Mouse (Mus musculus) limb, embryonic 15.5 days (tissue): Measurements from ENCODE around the gene Cyp2c29. TPM values are rescaled to one million over a fixed set of nuclear protein-coding genes. Genes with fewer than 3 reads are reported as not detected.
"Not testable (repeated sequence)": the region's sequence is repeated elsewhere in the genome, so short reads cannot be mapped to it uniquely, and the experiment has no call there.

Source experiments
- ATAC-seq: fragments of 200-750 bp; cut with Nextera tagmentation; 2 replicates; pipeline ENCODE4 v1.8.0; 2017; ENCODE audit warnings: low read depth, moderate TSS enrichment; ENCODE audit not compliant: insufficient number of reproducible peaks, low FRiP score, low TSS enrichment
- H3K27ac ChIP-seq: fragments of 300-500 bp; sonication (generic); 2 replicates; pipeline ENCODE4 v1.5.1; 2015; ENCODE audit warnings: moderate library complexity, mild to moderate bottlenecking, inconsistent platforms
- H3K27me3 ChIP-seq: fragments of 300-500 bp; sonication (generic); 2 replicates; pipeline ENCODE4 v1.6.1; 2015; ENCODE audit warnings: inconsistent platforms
- H3K36me3 ChIP-seq: fragments of 300-500 bp; sonication (generic); 2 replicates; pipeline ENCODE4 v1.6.1; 2015; ENCODE audit warnings: inconsistent platforms
- H3K4me1 ChIP-seq: fragments of 300-500 bp; sonication (generic); 2 replicates; pipeline ENCODE4 v1.6.1; 2015; ENCODE audit warnings: inconsistent platforms
- H3K4me2 ChIP-seq: fragments of 300-500 bp; sonication (generic); 2 replicates; pipeline ENCODE4 v1.6.1; 2015; ENCODE audit warnings: mild to moderate bottlenecking, inconsistent platforms
- H3K4me3 ChIP-seq: fragments of 300-500 bp; sonication (generic); 2 replicates; pipeline ENCODE4 v1.5.1; 2015; ENCODE audit warnings: mild to moderate bottlenecking, inconsistent platforms
- H3K9ac ChIP-seq: fragments of 300-500 bp; sonication (generic); 2 replicates; pipeline ENCODE4 v1.6.1; 2015; ENCODE audit warnings: inconsistent platforms
- H3K9me3 ChIP-seq: fragments of 300-500 bp; sonication (generic); 2 replicates; pipeline ENCODE4 v1.6.1; 2016; ENCODE audit warnings: inconsistent platforms
- WGBS: fragments of 180-500 bp; shearing (Covaris S2); methylation state at CpG from one replicate; pipeline ENCODE4 v1.1.7; 2015; 5-methylcytosine and 5-hydroxymethylcytosine counted together
- polyA plus RNA-seq: library from polyadenylated mRNA; unstranded; fragments of >200 nt; fragmentation: Nextera tagmentation; extraction: Ambion mirVana; gene quantifications from 2 replicates; pipeline ENCODE4 v1.2.1, GENCODE M21; 2015

The Cyp2c29 gene
- polyA plus RNA-seq = not detected in 2 replicates

GRCm38 (mm10) chr19:39269105-39269504, at the start of gene Cyp2c29:
Gene Cyp2c29, plus strand, starts transcription at chr19:39269405.
- H3K27ac ChIP-seq, H3K36me3 ChIP-seq, H3K27me3 ChIP-seq, ATAC-seq, H3K9me3 ChIP-seq, H3K4me3 ChIP-seq, H3K4me1 ChIP-seq, H3K4me2 ChIP-seq, H3K9ac ChIP-seq: not testable (repeated sequence)
- no CpG with 5 or more reads among the region's 1 CpGs for WGBS

GRCm38 (mm10) chr19:39267036-39267435, 2.2 kb upstream of the Cyp2c29 start:
- ATAC-seq, H3K4me1 ChIP-seq, H3K9ac ChIP-seq, H3K9me3 ChIP-seq, H3K27me3 ChIP-seq, H3K4me3 ChIP-seq, H3K36me3 ChIP-seq, H3K4me2 ChIP-seq, H3K27ac ChIP-seq: not testable (repeated sequence)
- WGBS = 68% methylated on average over 2 of the region's 2 CpGs

- no peaks in the 10 kb centered on the region; the same call in 1 of the 2 replicates for H3K9me3 ChIP-seq
- no peaks in the 10 kb centered on the region for H3K27me3 ChIP-seq
- no peak overlapping the region for H3K27ac ChIP-seq
- no peak overlapping the region for H3K4me2 ChIP-seq
- H3K4me1 ChIP-seq = no peaks in the 10 kb centered on the region
- H3K9ac ChIP-seq = no peak overlapping the region
- no peak for ATAC-seq
- H3K36me3 ChIP-seq = no peaks in the 10 kb centered on the region
- H3K4me3 ChIP-seq = no peak overlapping the region
Observed at GRCm38 (mm10) chr19:39282801-39283200, 13.6 kb downstream of the Cyp2c29 start.

GRCm38 (mm10) chr19:39285637-39286036, 16.4 kb downstream of the Cyp2c29 start:
- H3K4me3 ChIP-seq = no peak overlapping the region
- H3K27ac ChIP-seq = no peak overlapping the region
- H3K9me3 ChIP-seq = no peaks in the 10 kb centered on the region; the same call in 1 of the 2 replicates
- no peak for ATAC-seq
- no peaks in the 10 kb centered on the region for H3K4me1 ChIP-seq
- no peak overlapping the region for H3K9ac ChIP-seq
- no peaks in the 10 kb centered on the region for H3K27me3 ChIP-seq
- H3K4me2 ChIP-seq = no peak overlapping the region
- no peaks in the 10 kb centered on the region for H3K36me3 ChIP-seq

- WGBS = 78% methylated on average over 4 of the region's 4 CpGs
- Histone ChIP-seq H3K9me3 (no peaks in the 10 kb centered on the region; the same call in 1 of the 2 replicates), H3K27me3 (no peaks in the 10 kb centered on the region), H3K4me1 (no peaks in the 10 kb centered on the region), H3K9ac (no peak overlapping the region), H3K27ac (no peak overlapping the region), H3K4me2 (no peak overlapping the region), H3K4me3 (no peak overlapping the region), H3K36me3 (no peaks in the 10 kb centered on the region)
- ATAC-seq = no peak
Observed at GRCm38 (mm10) chr19:39286825-39287224, 17.6 kb downstream of the Cyp2c29 start.

- ATAC-seq = no peak
- Histone ChIP-seq H3K9me3 (no peaks in the 10 kb centered on the region; the same call in 1 of the 2 replicates), H3K4me3 (no peak overlapping the region), H3K27ac (no peak overlapping the region), H3K9ac (no peak overlapping the region), H3K4me2 (no peak overlapping the region), H3K4me1 (no peaks in the 10 kb centered on the region), H3K36me3 (no peaks in the 10 kb centered on the region), H3K27me3 (no peaks in the 10 kb centered on the region)
- 68% methylated on average over 3 of the region's 3 CpGs for WGBS
Observed at GRCm38 (mm10) chr19:39288978-39289377, 19.8 kb downstream of the Cyp2c29 start.

Other genes with a start within 250 kb of the Cyp2c29 start
- not detected in 2 replicates for gene Cyp2c65, start 208.4 kb upstream of the Cyp2c29 start, polyA plus RNA-seq
- gene Cyp2c66, start 155.5 kb upstream of the Cyp2c29 start, polyA plus RNA-seq = not detected in 2 replicates
- not detected in 2 replicates for gene Cyp2c38, start 193.7 kb downstream of the Cyp2c29 start, polyA plus RNA-seq
- not detected in 2 replicates for gene Cyp2c39, start 241.5 kb downstream of the Cyp2c29 start, polyA plus RNA-seq